Mouse (Mus musculus) spleen, postnatal 10 days (tissue): Measurements from ENCODE around the gene Mill2.
"Not testable (repeated sequence)": the region's sequence is repeated elsewhere in the genome, so short reads cannot be mapped to it uniquely, and the experiment has no call there.

Experiments used
- DNase-seq, 2 experiments: peaks; one replicate each; pipeline ENCODE4 v3.0.0; 2021 to 2022; ENCODE audit warnings: low spot score in 2 of 2

Gene Mill2

GRCm38 (mm10) chr7:18839865-18840264 is at the start of gene Mill2:
Gene Mill2 (plus strand): TSS chr7:18839966.
- DNase-seq = no peak

GRCm38 (mm10) chr7:18790671-18791070 is 49.1 kb upstream of the Mill2 start:
- not testable (repeated sequence) for DNase-seq

- no peak for DNase-seq
These were observed 41.3 kb upstream of the Mill2 start, which contains the start of gene Psg19 for GRCm38 (mm10) chr7:18798420-18798819. Gene Psg19 (minus strand): TSS chr7:18798520.

- no peak for DNase-seq
These were observed 40.6 kb upstream of the Mill2 start for GRCm38 (mm10) chr7:18799129-18799528.

- no peak for DNase-seq
These were observed 36.2 kb upstream of the Mill2 start for GRCm38 (mm10) chr7:18803526-18803925.

- DNase-seq = no peak
These were observed 21.5 kb upstream of the Mill2 start for GRCm38 (mm10) chr7:18818301-18818700.

GRCm38 (mm10) chr7:18821507-18821906 is 18.3 kb upstream of the Mill2 start, which contains the start of gene Psg17:
Gene Psg17 (minus strand): TSS chr7:18821607.
- DNase-seq = no peak

GRCm38 (mm10) chr7:18827792-18828546 is 11.8 kb upstream of the Mill2 start:
- DNase-seq = no peak

GRCm38 (mm10) chr7:18828592-18828991 is 11.2 kb upstream of the Mill2 start:
- DNase-seq = no peak

GRCm38 (mm10) chr7:18829545-18829944 is 10.2 kb upstream of the Mill2 start:
- DNase-seq = no peak

- no peak for DNase-seq
These were observed 7.5 kb upstream of the Mill2 start for GRCm38 (mm10) chr7:18832298-18832697.

- DNase-seq = no peak
These were observed 814 bp downstream of the Mill2 start for GRCm38 (mm10) chr7:18840386-18841173.

- no peak for DNase-seq
These were observed 1.4 kb downstream of the Mill2 start for GRCm38 (mm10) chr7:18841174-18841567.

GRCm38 (mm10) chr7:18844811-18845210 is 5.0 kb downstream of the Mill2 start:
- no peak for DNase-seq

GRCm38 (mm10) chr7:18848395-18848794 is 8.6 kb downstream of the Mill2 start:
- DNase-seq = no peak

GRCm38 (mm10) chr7:18858310-18858916 is 18.6 kb downstream of the Mill2 start:
- no peak for DNase-seq

- DNase-seq = no peak
These were observed 23.0 kb downstream of the Mill2 start for GRCm38 (mm10) chr7:18862801-18863200.

- DNase-seq = no peak
These were observed 28.7 kb downstream of the Mill2 start for GRCm38 (mm10) chr7:18868491-18868890.

- not testable (repeated sequence) for DNase-seq
These were observed 31.3 kb downstream of the Mill2 start, which contains the start of gene Pglyrp1 for GRCm38 (mm10) chr7:18871031-18871430. Gene Pglyrp1 (plus strand): TSS chr7:18871331.

GRCm38 (mm10) chr7:18872014-18872802 is 32.4 kb downstream of the Mill2 start:
- no peak for DNase-seq

- no peak for DNase-seq
These were observed 33.0 kb downstream of the Mill2 start for GRCm38 (mm10) chr7:18872816-18873215.
